Mouse (Mus musculus) small intestine, adult 10 weeks (tissue): Measurements from ENCODE around the gene Btnl9. TPM values are rescaled to one million over a fixed set of nuclear protein-coding genes. Genes with fewer than 3 reads are reported as not detected.

Experiments
- polyA plus RNA-seq: library from polyadenylated mRNA; stranded (reverse); fragments of 350-450 nt; fragmentation: Illumina TruSeq; extraction: RNeasy Lipid Tissue Mini Kit (QIAGEN cat#74804); gene quantifications from one replicate; pipeline ENCODE4 v1.2.3, GENCODE M21; 2014; ENCODE audit warnings: low replicate concordance

Gene Btnl9
- 0.93 TPM for polyA plus RNA-seq

DNA sequence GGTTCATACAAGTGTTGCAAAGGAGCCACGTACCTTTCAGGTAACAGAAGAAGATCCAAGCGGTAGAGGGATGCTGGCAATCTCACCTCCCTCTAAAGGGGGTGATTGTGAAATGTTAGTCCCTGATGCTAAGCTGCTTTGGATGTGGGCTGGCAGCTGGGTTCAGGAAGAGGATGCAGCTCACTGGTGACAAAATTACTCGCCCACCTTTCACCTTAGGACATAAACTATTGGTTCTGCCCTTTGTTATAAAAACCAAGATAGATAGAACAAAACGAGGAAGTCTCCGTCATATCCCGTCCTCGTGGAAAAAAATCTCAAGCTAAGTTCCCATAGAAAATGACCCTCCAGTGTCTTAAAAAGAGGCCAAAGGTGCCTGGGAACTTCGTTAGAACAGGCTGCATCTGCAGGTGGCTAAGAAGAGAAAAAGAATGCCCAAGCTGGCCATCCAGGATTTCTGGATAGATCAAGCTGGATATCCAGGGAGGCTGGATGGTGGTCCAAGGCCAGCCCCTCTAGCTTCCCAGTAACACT lies at the start of gene Btnl9:
Gene Btnl9, minus strand, starts transcription at position 205 of the 534 bp plus-strand sequence.

DNA sequence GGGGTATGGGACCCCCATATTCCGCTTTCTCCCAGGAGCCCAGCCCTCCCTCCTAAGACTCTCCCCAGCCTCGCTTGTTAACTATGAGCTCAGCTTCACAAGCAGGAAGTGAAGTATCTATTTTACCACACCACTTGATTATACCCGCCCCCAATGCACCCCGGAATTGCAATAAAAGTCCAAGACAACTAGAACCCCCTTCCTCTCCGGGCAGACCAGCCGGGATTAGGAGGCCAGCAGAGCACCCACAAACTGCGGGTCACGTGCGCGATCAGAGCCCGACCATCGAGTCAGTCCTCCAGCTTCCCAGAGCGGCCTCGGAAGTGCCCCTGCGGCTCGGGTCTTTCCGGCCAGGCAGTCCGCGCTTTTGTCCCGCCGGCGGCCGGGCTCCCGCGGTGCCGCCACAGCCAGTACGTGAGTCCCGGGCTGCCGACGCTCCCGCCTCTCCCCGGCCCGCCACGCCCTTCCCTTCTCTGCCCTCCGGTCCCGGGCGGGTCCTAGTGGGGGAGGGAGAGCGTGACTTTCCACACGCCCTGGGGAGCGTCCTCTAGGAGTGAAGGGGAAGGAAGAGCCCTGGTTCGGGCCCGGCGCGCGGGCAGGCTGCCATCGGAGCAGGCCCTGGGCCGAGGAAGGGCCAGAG lies 16.3 kb upstream of the Btnl9 start, which contains the start of gene Zfp62:
Gene Zfp62, plus strand, starts transcription at position 164 of the 640 bp plus-strand sequence.

DNA sequence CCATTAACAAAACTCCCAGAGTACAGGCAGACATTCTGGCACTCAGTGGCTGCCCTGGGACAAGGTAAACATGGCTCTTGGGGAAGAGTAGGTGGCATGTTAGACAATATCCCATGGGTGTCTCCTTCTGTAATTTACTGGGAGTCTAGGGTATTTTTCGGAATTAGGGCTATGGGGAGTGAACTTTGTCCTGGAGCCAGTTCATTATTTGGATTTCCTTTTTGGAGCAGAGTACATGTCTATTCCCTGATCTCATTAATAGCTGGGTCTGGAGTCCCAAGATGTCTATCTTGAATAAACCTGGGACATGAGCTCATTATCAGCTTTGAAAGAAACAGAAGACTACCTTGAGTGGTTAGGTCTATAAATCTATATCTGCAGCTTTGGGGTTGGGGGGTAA lies 32.9 kb downstream of the Btnl9 start, which contains the start of gene Olfr1394:
Gene Olfr1394, plus strand, starts transcription at position 301 of the 400 bp plus-strand sequence.

DNA sequence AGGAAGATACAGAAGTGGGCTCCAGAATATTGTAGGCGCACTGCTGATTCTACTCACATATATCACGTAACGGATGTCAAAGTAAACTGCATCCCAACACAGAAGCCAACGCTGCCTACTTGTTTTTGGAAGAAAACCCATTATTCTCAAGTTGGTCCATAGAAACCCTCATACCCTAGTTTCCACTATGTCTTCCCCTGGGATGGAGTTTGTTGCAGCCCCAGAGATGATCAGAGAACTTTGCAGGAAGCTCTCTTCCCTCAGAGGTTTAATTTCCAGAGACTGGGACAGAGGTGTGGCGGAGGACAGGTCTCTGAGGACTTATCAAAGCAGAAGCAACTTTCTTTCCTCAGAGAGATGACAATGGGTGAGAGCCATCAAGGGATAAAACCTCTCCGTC lies 45.0 kb downstream of the Btnl9 start, which contains the start of gene Olfr1395:
Gene Olfr1395, plus strand, starts transcription at position 301 of the 400 bp plus-strand sequence.

Other genes starting within 250 kb of the Btnl9 start
- gene Psme2b, start 241.0 kb downstream of the Btnl9 start, polyA plus RNA-seq: 5.8 TPM
- gene Olfr56, start 208.3 kb downstream of the Btnl9 start, polyA plus RNA-seq: 6.8 TPM
- 1.3 TPM for gene 9930111J21Rik1, start 207.8 kb downstream of the Btnl9 start, polyA plus RNA-seq
- 0.97 TPM for gene Gm12185, start 194.9 kb downstream of the Btnl9 start, polyA plus RNA-seq
- 8.9 TPM for gene Tgtp1, start 193.0 kb downstream of the Btnl9 start, polyA plus RNA-seq
- gene 9930111J21Rik2, start 135.9 kb downstream of the Btnl9 start, polyA plus RNA-seq: 18.7 TPM
- 22.2 TPM for gene Tgtp2, start 123.0 kb downstream of the Btnl9 start, polyA plus RNA-seq
- 66.3 TPM for gene Ifi47, start 110.6 kb downstream of the Btnl9 start, polyA plus RNA-seq
- gene Olfr1396, start 72.3 kb downstream of the Btnl9 start, polyA plus RNA-seq: not detected
- gene Olfr1395, start 44.9 kb downstream of the Btnl9 start, polyA plus RNA-seq: not detected
- not detected for gene Olfr1394, start 32.8 kb downstream of the Btnl9 start, polyA plus RNA-seq
- gene Zfp62, start 16.1 kb upstream of the Btnl9 start, polyA plus RNA-seq: 81.1 TPM
- gene Mgat1, start 57.0 kb upstream of the Btnl9 start, polyA plus RNA-seq: 21.1 TPM
- gene Olfr1393, start 91.1 kb upstream of the Btnl9 start, polyA plus RNA-seq: 0.41 TPM
- gene Olfr1392, start 98.1 kb upstream of the Btnl9 start, polyA plus RNA-seq: 0.48 TPM
- gene Olfr10, start 117.6 kb upstream of the Btnl9 start, polyA plus RNA-seq: not detected
- not detected for gene Olfr1391, start 135.6 kb upstream of the Btnl9 start, polyA plus RNA-seq
- gene Olfr1390, start 148.0 kb upstream of the Btnl9 start, polyA plus RNA-seq: not detected
- gene Olfr1389, start 235.9 kb upstream of the Btnl9 start, polyA plus RNA-seq: not detected
- not detected for gene Olfr1388, start 249.5 kb upstream of the Btnl9 start, polyA plus RNA-seq